Mouse (Mus musculus): ENCODE data around the gene Fgf22. TPM values are rescaled to one million over a fixed set of nuclear protein-coding genes. Genes with fewer than 3 reads are reported as not detected.

The Fgf22 gene
- polyA plus RNA-seq, 1 experiment, result not detected

DNA sequence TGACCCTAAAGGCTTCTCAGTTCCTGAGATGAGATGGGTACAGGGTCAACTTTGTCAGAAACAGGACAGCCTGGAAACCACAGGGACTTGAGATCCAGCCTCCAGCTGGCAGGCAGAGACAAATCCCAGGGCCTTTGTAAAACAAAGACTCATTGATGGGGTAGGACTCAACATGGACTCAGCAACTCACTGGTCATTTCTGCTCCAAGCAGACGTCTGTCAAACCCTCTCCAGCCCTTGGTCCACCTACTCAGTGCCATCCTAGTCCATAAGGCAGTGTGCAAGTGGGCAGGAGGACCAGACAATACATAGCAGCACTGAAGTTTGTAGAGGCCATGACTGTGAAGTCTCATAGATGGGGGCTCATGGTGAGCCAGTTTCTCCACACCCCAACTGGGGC lies 41.7 kb upstream of the Fgf22 start:
- 0 out of 2 replicates have a peak, but pooled peaks cover under 1% of the 10 kb centered on the region for H3K9me3 ChIP-seq
- peaks cover 41% of the 10 kb centered on the region for H3K36me3 ChIP-seq (replicated peaks; ENCODE audit: low read length)
- TF ChIP-seq FLI1 (IDR thresholded peaks at IDR 0.05; ENCODE audit: low read length) (no peak), GATA1 (IDR thresholded peaks at IDR 0.05; ENCODE audit: borderline replicate concordance, low read length) (no peak)
- peaks cover 77% of the 10 kb centered on the region for H3K4me1 ChIP-seq
- no peak overlapping the region for H3K4me3 ChIP-seq (replicated peaks)
- H3K27me3 ChIP-seq (replicated peaks), result peaks cover 40% of the 10 kb centered on the region

DNA sequence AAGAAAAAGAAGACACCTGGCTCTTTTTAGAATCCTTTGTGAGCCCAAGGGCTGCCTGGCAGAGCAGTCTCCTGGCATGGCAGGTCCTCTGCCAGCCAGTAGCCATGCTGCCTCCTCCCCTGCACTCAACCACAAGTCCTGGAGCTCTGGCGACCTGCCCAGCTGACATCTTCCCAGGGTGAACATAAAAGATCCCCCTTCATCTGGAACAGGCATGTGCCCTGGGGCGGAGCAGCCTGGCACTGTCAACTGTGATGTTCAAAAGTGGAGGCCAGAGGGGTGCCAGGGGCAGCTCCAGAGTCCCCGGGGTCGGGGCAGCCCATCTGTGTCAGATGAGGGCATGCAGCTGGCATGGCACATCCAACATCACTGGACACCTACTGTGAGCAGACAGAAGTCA lies 39.9 kb upstream of the Fgf22 start:
- Histone ChIP-seq H3K9me3 (0 out of 2 replicates have a peak, but pooled peaks cover 3% of the 10 kb centered on the region), H3K4me3 (replicated peaks) (no peak overlapping the region), H3K27me3 (replicated peaks) (peaks cover 58% of the 10 kb centered on the region), H3K36me3 (replicated peaks; ENCODE audit: low read length) (peaks cover 22% of the 10 kb centered on the region), H3K4me1 (peaks cover 58% of the 10 kb centered on the region)
- TF ChIP-seq GATA1 (IDR thresholded peaks at IDR 0.05; ENCODE audit: borderline replicate concordance, low read length), result no peak

DNA sequence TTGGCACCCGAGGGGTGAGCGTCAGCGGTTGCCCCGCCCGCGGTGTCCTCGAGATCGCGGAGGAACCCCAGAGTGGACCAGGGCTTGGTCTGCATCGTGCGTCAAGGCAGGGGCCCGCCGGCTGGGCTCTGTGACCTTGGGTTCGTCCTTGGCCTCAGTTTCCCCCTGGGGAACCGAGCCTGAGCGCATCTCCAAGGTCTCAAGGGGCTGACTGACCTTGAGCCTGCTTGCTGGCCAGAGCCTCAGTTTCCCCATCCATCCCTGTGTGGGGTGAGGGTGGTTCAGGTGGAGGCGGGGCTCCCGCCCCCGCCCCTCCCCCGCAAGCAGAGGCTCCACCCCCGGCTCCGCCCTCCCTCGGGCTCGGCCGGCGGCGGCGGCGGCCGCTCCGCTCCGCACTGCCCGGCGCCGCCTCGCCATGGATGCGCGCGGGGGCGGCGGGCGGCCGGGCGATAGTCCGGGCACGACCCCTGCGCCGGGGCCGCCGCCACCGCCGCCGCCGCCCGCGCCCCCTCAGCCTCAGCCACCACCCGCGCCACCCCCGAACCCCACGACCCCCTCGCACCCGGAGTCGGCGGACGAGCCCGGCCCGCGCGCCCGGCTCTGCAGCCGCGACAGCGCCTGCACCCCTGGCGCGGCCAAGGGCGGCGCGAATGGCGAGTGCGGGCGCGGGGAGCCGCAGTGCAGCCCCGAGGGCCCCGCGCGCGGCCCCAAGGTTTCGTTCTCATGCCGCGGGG lies 38.5 kb upstream of the Fgf22 start, which contains the start of gene Hcn2:
Gene Hcn2 (plus strand): TSS at position 381 of the 734 bp plus-strand sequence.
- Histone ChIP-seq H3K4me1 (peaks cover 44% of the 10 kb centered on the region), H3K9me3 (0 out of 2 replicates have a peak, but pooled peaks cover 3% of the 10 kb centered on the region), H3K27me3 (replicated peaks) (peaks cover 73% of the 10 kb centered on the region), H3K4me3 (replicated peaks) (peak within 1 kb of the TSS; percentile 90), H3K36me3 (replicated peaks; ENCODE audit: low read length) (peaks cover 8% of the 10 kb centered on the region)
- TF ChIP-seq GATA1 (IDR thresholded peaks at IDR 0.05; ENCODE audit: borderline replicate concordance, low read length) (no peak), FLI1 (IDR thresholded peaks at IDR 0.05; ENCODE audit: low read length) (no peak)

DNA sequence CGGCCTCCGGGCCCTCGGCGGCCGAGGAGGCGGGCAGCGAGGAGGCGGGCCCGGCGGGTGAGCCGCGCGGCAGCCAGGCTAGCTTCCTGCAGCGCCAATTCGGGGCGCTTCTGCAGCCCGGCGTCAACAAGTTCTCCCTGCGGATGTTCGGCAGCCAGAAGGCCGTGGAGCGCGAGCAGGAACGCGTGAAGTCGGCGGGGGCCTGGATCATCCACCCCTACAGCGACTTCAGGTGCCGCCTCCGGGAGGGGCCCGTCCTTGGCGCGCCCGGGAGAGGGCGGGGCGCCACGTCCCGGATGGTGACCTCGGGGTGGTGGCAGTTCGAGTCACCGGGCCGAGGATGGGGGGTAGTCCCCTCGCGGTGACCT lies 37.9 kb upstream of the Fgf22 start:
- no peak for TF ChIP-seq FLI1 (IDR thresholded peaks at IDR 0.05; ENCODE audit: low read length)
- TF ChIP-seq GATA1 (IDR thresholded peaks at IDR 0.05; ENCODE audit: borderline replicate concordance, low read length), result no peak
- peak overlapping the region; percentile 90 for H3K4me3 ChIP-seq (replicated peaks)
- H3K36me3 ChIP-seq (replicated peaks; ENCODE audit: low read length), result peaks cover 3% of the 10 kb centered on the region
- H3K9me3 ChIP-seq, result 0 out of 2 replicates have a peak, but pooled peaks cover 3% of the 10 kb centered on the region
- peaks cover 39% of the 10 kb centered on the region for H3K4me1 ChIP-seq
- peaks cover 78% of the 10 kb centered on the region for H3K27me3 ChIP-seq (replicated peaks)

DNA sequence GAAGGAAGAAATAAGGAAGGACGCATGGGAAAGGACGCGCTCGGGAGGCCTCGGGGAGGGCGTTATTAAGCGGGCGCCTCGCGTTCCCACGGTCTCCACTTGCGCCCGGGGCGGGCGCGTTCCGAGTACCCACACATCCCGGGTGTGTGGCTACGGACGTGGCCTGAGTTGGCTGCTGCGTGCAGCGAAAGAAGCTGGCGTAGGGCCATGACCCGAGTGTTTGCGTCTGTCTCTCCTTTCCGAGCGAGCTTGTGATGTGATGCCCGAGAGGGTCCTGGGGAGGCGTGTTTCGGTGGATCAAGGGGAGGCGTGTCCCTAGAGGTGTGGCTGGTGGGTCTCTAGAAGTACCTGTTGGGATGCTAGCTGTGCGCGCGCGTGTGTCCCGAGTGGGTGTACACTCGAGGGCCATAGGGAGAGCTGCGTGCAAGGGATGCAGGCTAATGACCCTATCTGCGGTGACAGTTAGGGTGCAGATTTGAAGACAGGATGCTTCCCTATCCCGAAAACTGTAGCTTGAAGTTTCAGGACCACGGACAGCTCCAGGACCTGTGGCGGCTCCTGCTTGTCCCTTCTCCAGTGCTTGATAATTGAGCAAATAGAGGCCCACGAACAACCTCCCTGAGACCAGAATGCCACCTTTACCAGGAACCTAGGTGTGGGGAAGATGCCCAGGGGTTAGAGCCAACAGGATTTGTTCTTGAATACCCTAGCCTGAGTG lies 37.1 kb upstream of the Fgf22 start:
- Histone ChIP-seq H3K4me1 (peaks cover 30% of the 10 kb centered on the region), H3K9me3 (0 out of 2 replicates have a peak, but pooled peaks cover 3% of the 10 kb centered on the region), H3K36me3 (replicated peaks; ENCODE audit: low read length) (no peaks in the 10 kb centered on the region), H3K27me3 (replicated peaks) (peaks cover 86% of the 10 kb centered on the region), H3K4me3 (replicated peaks) (peak overlapping the region; percentile 90)
- TF ChIP-seq FLI1 (IDR thresholded peaks at IDR 0.05; ENCODE audit: low read length) (no peak), GATA1 (IDR thresholded peaks at IDR 0.05; ENCODE audit: borderline replicate concordance, low read length) (no peak)

DNA sequence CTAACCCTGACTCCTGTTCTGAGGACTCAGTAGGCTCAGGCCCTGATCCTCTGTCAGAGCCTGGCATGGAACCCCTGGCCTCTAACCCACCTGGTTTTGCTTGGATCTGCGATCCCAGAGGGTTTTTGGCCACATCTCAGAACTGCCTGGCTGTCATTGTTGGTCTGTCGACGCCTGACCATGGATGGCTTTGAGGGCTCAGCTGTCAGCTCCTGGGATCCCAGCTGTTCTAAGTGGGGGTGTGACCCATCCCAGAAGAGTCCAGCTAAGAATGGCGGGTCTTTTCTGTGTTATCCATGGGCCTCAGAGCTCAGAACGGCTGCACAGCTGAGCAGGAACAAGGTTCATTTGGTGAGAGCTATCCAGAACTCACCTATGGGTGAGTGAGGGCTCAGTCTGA lies 33.8 kb upstream of the Fgf22 start:
- no peaks in the 10 kb centered on the region for H3K36me3 ChIP-seq (replicated peaks; ENCODE audit: low read length)
- H3K4me3 ChIP-seq (replicated peaks), result no peak overlapping the region
- TF ChIP-seq GATA1 (IDR thresholded peaks at IDR 0.05; ENCODE audit: borderline replicate concordance, low read length) (no peak), FLI1 (IDR thresholded peaks at IDR 0.05; ENCODE audit: low read length) (no peak)
- peaks cover 90% of the 10 kb centered on the region for H3K27me3 ChIP-seq (replicated peaks)
- H3K9me3 ChIP-seq, result 0 out of 2 replicates have a peak, but pooled peaks cover 3% of the 10 kb centered on the region
- H3K4me1 ChIP-seq, result peaks cover 19% of the 10 kb centered on the region

DNA sequence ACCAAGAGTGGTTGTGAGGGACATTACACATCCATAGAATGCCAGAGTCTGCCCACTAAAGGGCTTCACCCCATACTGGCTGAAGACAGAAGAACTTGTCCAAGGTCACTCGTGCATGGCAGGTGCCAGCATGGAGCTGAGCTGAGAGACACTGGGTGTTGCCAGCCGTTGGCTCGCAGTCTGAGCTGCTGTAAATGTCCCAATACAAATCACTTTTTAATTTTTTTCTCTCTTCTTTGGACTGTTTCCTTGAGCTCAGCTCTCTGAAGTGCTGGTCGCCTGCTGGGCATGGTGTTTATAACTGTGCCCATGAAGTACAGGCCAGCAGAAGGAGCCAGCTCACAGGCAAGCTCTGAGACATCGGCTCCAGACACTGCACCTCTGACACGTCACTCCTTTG lies 31.8 kb upstream of the Fgf22 start:
- no peak overlapping the region for H3K4me3 ChIP-seq (replicated peaks)
- TF ChIP-seq FLI1 (IDR thresholded peaks at IDR 0.05; ENCODE audit: low read length) (no peak), GATA1 (IDR thresholded peaks at IDR 0.05; ENCODE audit: borderline replicate concordance, low read length) (no peak)
- peaks cover 76% of the 10 kb centered on the region for H3K27me3 ChIP-seq (replicated peaks)
- H3K4me1 ChIP-seq, result peaks cover 4% of the 10 kb centered on the region; the same call in 1 of the 2 replicates
- no peaks in the 10 kb centered on the region for H3K36me3 ChIP-seq (replicated peaks; ENCODE audit: low read length)
- H3K9me3 ChIP-seq, result peaks cover 9% of the 10 kb centered on the region

DNA sequence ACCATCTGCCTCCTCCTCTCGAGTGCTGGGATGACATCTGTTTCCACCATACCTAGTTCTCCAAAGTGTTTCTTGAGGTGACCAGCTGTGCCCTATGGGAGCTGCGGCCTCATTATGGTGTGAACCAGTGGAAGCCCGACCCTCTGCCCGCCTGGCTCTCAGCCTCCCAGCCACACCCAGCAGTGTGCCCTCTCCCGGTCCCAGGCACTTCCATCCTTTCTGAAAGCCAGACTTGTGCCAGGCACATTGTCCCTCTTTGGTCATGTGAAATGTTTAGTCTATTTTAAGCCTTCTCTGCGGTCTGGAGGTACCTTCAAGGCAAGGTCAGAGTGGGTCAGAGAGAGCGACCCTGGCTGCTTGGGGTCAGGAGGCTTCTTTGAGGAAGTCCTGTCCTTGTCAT lies 31.2 kb upstream of the Fgf22 start:
- no peaks in the 10 kb centered on the region for H3K36me3 ChIP-seq (replicated peaks; ENCODE audit: low read length)
- H3K27me3 ChIP-seq (replicated peaks), result peaks cover 76% of the 10 kb centered on the region
- no peak for TF ChIP-seq GATA1 (IDR thresholded peaks at IDR 0.05; ENCODE audit: borderline replicate concordance, low read length)
- no peak for TF ChIP-seq FLI1 (IDR thresholded peaks at IDR 0.05; ENCODE audit: low read length)
- peaks cover 10% of the 10 kb centered on the region; the same call in 1 of the 2 replicates for H3K4me1 ChIP-seq
- peaks cover 8% of the 10 kb centered on the region for H3K9me3 ChIP-seq
- no peak overlapping the region for H3K4me3 ChIP-seq (replicated peaks)

DNA sequence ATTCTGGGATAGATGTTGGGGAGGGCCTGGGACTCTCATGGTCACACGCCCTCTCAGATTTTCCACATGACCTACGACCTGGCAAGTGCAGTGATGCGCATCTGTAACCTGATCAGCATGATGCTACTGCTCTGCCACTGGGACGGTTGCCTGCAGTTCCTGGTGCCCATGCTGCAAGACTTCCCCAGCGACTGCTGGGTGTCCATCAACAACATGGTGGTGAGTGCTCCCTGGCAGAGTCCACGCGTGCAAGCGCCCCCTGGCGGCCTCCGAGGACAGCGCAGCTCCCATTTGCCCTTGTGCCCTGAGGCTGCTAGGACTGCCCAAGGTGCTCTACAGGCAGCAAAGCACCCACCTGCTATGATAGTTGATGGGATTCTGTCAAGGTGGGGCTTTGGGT lies 28.8 kb upstream of the Fgf22 start:
- Histone ChIP-seq H3K36me3 (replicated peaks; ENCODE audit: low read length) (no peaks in the 10 kb centered on the region), H3K4me3 (replicated peaks) (peak overlapping the region; percentile 31), H3K27me3 (replicated peaks) (peaks cover 67% of the 10 kb centered on the region), H3K9me3 (peaks cover 8% of the 10 kb centered on the region), H3K4me1 (peaks cover 14% of the 10 kb centered on the region; the same call in 1 of the 2 replicates)
- no peak for TF ChIP-seq GATA1 (IDR thresholded peaks at IDR 0.05; ENCODE audit: borderline replicate concordance, low read length)
- TF ChIP-seq FLI1 (IDR thresholded peaks at IDR 0.05; ENCODE audit: low read length), result no peak

Measured in megakaryocyte, embryonic 14.5 days (primary cell).